Mouse (Mus musculus): Measurements from ENCODE around the gene Trim11. TPM values are rescaled to one million over a fixed set of nuclear protein-coding genes. Genes with fewer than 3 reads are reported as not detected.

The Trim11 gene
- total RNA-seq, 2 experiments from 2014 or later = 26.2 to 29.7 TPM

DNA sequence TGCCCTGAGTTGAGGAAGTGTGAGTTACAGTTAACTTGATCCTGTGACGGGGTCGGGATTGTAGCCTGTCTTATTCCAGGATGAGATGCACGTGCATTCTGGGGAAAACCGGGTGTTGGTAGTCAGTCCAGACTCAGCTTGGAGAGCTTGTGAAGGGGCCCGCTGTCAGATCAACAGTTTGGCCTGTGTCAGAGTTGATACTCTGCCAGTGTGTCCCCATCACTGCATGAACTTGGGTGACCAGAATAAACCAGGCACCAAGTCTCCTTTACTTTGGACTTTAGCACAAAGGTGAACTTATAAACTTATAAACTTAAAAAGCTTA is 775 bp downstream of the Trim11 start:
- no peak for DNase-seq (ENCODE audit: extremely low spot score in 1 of 2, low spot score in 1 of 2)

DNA sequence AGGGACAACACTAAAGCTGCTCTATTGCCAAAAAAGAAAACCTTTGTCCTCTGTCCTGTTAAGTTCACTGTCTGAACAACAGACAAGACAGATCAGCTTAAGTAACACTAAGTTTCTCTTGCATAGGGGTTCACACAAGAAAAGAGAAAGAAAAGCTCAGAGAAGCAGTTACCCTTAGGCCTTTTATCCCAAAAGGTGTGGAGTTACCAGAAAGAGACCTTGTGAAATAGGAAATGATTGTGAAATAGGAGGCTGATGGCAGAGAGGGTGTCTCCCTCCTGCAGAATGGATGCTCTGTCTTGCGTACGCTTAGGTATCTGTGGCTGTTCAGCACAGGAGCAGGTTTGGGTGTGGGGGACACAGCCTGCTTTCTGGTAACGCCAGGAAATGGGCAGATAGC is 1.3 kb downstream of the Trim11 start:
- no peak for DNase-seq (ENCODE audit: extremely low spot score in 1 of 2, low spot score in 1 of 2)

DNA sequence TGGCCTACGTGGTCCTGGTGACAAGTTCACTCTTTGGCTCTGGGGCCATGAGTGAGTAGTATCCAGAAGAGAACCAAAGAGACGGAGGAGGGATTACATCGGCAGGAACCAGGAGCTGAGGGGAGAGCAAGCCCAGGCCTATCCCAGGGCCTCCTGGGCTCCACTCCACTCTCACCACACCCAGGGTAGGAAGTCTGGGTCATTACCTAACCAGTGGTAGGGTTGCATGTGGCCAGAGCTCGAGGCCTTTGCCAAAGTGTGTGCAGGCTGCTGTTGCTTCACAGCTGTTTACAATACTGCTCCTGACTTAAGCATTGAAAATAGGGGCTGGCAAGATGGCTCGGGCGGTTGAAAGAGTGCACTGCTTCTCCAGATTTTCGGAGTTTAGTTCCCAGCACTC is 1.8 kb downstream of the Trim11 start:
- DNase-seq (ENCODE audit: extremely low spot score in 1 of 2, low spot score in 1 of 2) = no peak

DNA sequence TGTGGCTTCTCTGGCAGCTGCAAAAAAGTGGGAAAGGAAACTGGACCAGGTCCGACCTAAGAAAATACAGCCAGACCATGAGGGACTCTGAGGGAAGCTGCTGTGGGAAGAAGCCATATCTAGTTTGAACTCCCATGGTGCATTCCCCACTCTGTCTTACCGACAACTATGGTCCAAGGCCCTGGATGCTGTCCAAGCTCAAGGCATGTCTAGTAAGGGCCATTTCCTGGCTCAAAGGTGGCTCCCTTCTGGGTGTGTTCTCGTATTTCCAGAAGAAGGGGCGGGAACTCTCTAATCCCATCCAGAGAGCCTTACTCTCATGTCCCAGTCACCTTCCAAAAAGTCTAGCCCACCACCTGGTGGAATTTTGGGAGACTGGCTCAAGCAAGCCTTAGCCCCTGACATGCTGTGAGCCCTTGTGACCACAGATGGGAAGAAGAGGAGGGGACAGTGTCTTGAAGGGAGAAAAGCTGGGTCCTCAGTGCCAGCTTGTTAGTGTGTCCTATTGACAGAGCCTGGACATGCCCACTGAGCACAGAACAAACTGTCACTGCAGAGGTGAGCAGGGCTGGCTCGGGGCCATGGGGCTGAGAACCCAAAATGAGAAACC is 2.6 kb downstream of the Trim11 start:
- no peak for DNase-seq (ENCODE audit: extremely low spot score in 1 of 2, low spot score in 1 of 2)

DNA sequence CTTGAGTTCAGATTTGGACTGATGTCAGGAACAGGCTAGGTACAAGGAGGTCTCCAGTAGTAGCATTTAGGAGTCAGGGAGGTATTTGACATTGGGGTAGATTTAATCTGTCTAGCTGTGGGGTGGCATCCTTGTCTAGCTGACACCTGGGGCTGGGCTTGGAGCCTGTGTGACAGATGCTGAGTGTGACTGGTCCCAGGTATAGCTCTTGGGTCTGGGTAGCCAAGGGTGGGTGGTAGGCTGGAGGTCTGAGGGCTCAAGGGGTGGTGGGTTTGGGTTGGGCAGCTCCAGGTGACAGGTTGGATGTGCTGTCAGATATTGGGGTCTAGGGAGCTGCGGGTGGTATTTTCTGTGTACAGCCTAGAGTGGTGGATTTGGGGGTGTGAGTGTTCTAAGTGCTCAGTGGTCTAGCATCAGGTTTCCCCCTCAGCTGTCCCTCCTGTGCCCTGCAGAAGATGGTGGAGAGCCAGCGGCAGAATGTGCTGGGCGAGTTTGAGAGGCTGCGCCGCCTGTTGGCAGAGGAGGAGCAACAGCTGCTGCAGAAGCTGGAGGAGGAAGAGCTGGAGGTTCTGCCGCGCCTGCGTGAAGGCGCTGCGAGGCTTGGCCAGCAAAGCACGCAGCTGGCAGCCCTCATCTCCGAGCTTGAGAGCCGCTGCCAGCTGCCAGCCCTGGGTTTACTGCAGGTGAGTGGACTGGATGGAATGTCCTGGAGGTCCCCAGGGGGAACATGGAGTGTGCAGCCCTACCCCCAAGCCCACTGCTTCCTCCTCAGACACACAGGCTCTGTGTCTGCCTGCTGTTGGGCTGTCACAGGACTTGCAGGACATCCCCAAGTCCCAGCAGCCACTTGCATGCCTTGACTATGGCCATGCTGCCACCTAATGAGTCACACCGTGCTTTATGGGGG is 3.9 kb downstream of the Trim11 start:
- DNase-seq (ENCODE audit: extremely low spot score in 1 of 2, low spot score in 1 of 2) = peak; percentile 53 to 65

DNA sequence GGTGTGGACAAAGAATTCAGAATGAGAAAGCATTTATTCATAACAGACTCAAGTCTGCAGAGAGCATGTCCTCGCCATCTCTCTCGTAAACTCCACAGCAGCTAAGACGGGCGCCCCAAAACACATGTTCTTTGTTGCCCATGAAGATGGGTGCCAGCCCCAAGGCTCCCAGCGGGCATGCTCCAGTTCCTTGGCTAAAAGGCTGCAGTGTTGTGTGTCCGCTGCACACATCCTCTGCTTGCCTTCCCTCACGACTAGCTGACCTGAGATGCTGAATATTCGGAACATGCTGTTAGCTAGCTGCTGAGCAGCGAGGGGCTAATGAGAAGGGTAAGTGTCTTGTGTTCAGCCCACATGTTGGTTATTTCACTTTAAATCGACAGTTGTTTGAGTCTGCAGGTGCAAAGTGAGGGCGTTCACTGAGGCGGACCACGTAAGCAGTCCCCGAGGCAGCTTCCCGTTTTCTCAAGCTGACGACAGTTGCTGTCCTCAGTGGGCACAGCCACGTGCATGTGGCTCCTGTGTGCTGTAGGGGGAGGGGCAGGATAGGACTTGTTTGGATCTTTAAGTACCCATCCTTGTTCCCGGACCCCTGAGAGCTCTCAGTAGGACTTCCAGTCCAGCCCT is 4.7 kb downstream of the Trim11 start:
- no peak for DNase-seq (ENCODE audit: extremely low spot score in 1 of 2, low spot score in 1 of 2)

DNA sequence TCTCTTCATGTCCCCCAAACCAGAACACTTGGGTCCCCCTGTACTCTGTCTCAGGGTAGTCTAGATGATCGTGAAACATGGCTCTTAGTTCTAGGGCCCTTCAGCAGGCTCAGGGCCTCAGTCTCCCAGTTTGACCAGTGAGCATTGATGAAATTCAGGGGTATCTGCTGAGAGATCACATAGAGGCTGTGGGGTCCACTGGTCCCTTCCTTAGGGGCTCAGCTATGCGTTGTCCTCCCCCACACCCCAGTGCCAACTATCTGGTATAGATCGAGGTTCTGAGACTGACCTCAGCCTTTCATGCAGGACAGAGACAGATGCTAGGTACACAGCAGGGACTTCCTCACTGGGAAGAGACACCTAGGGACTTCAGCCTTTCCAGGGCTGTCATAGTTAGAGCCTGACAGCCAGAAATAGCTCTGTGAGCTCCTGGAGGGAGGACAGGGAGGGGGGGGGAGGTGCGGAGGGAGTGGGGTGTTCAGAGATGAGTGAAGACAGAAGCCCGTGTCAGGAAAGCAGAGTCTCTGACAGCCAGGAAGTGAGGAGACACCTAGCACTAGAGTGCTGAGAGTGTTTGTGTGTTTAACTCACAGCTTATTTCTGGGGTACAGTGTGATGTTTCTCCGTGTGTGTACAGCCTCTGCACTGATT is 5.9 kb downstream of the Trim11 start:
- DNase-seq (ENCODE audit: extremely low spot score in 1 of 2, low spot score in 1 of 2) = no peak

DNA sequence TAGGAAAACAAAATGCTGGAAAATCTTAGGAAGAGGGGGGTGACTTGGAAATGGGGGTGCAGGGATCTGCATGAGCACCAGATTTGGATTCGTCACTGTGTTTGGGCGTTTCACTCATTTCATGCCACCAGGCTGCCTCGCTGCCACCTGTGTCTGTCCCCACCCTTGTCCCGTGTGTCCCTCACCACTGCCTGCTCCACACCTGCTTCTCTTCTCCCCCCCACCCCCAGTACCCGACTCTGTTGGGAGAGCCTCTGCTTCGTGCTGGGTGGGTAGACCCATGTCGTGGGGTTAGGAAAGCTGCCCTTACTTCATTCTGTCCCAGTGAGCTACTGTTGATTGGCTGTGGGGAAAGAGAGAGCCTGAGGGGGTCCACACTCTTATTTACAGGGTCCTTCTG is 6.8 kb downstream of the Trim11 start:
- DNase-seq (ENCODE audit: extremely low spot score in 1 of 2, low spot score in 1 of 2) = no peak

DNA sequence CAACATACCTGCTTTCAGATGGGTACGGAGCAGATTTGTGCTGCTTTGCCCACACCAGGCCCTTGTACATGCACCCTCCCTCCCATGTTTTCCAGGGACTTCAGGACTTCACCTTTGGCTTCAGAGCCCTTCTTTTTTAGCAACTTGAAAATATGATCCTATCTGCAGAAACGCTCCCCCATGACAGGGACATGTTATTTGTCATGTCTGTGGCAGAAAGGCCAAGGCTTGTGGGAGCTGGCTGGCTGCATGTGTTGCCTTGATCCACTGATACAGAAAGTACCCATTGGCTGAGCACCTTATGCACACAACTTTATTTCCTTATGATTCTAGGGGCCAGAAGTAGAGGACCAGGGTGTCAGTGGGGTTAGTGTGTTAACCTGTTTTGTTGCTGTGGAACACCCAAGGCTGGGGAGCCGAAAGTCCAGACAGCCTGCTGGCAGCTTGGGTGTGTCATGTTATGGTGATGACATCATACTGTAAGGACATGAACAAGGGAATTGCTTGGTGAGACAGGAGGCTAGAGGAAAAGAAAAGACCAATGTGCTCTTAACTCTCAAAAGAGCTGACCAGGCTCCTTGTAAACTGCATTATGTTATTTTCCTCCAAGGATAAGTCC is 7.5 kb downstream of the Trim11 start:
- no peak for DNase-seq (ENCODE audit: extremely low spot score in 1 of 2, low spot score in 1 of 2)

DNA sequence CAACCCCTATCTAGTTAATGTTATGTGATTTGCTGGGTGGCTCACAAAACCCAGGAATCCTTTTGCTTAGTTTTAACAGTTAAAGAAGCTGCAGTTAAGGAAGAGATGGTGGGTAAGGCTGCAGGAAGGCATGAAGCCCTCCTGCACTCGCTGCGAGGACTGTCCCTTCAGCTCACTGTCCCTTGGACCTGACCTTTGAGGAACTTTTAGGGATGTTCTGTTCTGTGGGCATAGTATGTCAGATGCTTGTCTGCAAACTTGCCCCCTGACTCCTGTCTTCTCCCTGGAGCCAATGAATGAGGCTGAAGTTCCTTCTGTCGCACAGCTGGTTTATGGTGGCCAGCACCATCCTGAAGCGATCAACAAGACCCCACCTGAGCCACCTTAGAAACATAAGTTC is 11.3 kb downstream of the Trim11 start:
- DNase-seq (ENCODE audit: extremely low spot score in 1 of 2, low spot score in 1 of 2) = no peak

DNA sequence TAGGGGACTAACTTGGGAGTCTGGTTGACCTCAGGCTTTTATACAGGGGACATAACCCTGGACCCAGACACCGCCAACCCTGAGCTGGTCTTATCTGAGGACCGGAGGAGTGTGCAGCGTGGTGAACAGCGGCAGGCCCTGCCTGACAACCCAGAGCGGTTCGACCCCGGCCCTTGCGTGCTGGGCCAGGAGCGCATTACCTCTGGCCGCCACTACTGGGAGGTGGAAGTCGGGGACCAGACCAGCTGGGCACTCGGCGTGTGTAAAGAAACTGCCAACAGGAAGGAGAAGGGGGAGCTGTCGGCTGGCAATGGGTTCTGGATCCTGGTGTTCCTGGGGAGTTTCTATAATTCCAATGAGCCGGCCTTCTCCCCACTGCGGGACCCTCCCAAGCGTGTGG is 12.2 kb downstream of the Trim11 start:
- no peak for DNase-seq (ENCODE audit: extremely low spot score in 1 of 2, low spot score in 1 of 2)

DNA sequence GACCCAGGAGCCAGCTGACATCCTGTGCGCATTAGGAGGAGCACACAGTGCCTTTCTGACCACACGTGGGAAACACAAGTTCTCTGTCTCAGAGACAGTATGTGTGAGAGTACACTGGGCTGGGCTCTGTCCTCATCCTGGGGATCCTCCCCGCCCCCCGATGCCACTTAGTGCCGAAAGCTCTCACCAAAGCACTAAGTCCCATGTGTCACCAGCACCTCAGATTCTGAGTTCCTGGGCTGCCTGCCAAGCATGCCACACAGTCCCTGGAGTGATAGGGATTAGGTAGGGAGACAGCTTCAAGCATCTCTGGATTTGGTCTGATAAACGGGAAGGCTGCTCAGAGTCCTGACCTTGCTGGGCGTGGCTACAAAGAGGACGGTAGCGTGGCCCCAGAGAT is 12.9 kb downstream of the Trim11 start:
- no peak for DNase-seq (ENCODE audit: extremely low spot score in 1 of 2, low spot score in 1 of 2)

DNA sequence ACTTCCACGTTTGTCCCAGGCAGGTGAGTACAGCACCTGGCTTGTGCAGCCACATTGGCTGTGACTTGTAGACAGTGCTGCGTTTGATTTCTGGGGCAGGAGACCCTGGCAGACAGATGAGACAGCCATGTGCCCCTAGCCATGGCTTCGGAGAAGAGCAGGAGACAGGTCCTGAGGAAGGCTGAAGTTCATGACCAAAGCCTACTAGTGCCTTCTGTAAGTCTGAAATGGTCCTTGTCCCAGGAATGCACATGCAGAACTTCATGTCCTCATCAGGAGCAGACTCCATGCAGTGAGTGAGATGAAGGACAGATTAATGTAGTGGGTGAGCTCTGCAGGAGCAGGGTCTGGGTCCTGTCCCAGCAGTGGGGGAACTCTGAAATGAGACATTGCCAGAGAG is 14.0 kb downstream of the Trim11 start:
- no peak for DNase-seq (ENCODE audit: extremely low spot score in 1 of 2, low spot score in 1 of 2)

DNA sequence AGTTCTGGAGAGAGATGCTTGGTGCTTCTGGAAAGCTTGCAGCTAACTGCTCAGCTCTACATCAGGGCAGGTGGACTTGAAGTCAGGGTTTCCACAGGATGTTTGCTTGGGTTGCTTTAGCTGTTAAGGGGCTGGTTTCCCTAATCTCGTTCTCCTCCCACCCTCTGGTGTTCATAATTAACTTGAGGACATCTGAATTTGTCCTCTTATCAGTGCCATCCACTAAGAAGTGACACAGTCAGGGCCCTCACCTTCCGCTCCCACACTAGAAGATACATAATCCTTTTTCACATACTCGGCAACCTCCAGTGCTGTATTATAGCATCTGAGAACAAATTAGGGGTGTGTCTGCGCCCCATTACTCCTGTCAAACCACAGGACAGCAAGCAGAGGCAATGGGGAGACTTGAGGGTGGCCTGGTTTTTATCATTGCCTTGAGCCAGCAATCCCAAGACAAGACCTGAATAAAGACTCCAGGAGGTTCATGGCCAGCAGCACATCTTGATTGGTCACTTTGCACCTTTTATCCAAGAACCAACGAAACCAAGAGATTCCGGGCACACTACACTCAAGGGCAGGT is 15.3 kb downstream of the Trim11 start:
- no peak for DNase-seq (ENCODE audit: extremely low spot score in 1 of 2, low spot score in 1 of 2)

DNA sequence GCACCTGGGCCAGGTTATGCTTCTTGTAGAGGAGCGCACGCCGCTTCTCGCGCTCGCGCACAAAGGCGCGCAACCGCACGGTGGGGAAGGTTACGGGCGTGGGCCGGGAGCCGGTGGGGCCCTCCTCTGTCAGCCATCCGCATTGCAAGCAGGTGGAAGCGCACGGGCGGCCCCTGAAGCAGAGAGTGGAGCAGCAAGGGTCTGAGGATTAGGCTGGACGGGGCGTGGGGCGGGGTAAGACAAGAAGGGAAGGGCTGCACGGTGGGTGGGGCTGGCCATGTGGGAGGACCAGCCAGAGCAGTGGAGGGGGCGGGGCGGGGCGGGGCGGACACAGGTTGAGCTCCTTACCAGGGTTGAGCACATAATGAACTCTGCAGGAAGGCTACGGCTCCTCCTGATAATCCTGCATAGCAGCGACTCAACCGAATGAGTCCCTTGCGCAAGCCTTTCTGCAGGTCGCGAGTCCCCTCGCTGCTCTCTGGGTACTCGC is 16.5 kb downstream of the Trim11 start:
- DNase-seq (ENCODE audit: extremely low spot score in 1 of 2, low spot score in 1 of 2) = no peak

DNA sequence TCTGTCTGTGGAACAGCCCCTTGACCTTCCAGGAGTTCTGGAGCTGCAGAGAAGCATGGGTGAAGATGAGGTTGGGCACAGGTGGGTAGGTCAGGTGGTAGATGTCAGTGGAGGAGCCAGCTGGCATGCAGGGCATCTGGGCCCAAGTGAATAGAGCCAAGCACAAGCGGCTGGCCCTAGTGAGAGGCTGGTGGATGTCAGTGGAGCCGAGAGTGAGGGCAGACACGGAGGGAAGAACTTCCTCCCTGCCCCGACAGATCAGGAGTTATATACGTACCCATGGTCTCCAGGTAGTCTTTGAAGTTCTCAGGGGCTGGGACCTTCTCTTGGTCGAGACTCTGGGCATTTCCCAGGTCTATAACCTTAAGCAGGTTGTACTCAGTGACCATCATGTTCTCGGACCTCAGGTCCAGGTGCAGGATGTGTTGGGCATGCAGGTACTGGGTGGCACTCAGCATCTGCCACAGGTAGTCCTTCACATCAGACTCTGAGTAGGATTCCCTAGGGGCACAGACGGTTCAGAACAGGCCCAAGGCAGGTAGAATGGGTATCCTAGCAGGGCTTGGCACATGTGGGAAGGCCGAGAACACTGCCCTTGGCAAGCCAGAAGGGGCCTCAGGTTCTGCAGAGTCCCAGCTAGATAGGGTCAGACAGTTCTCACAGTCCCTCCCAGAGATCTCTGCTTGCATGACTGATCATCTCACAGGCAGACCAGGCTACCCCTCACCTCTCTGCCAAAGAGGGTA is 17.3 kb downstream of the Trim11 start:
- DNase-seq (ENCODE audit: extremely low spot score in 1 of 2, low spot score in 1 of 2) = no peak

DNA sequence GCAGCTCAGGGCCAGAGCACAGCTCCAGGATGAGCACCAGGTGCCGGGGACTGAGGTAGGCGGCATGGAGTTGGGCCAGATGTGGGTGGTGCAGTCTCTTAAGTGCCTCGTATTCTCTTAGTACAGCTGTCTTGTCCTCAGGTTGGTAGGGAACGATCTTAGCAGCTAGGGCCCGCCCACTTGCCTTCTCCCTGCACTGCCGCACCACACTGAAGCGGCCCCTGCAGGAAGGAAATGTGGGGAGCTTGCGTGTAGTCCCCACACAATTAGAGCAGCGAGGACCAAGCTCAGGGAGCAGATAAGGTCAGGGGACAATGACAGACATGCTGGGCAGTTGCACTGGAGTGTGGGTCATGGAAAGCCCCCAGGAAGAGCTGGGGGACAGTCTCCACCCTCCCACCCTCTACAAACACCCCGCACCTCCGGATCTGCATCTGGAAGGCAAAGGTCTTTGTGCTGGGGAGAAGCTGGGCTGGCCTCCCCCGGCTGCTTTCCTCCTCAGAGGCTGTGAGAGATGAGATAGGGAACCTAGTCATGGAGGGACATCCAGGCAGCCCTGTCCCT is 18.0 kb downstream of the Trim11 start:
- DNase-seq (ENCODE audit: extremely low spot score in 1 of 2, low spot score in 1 of 2) = no peak

DNA sequence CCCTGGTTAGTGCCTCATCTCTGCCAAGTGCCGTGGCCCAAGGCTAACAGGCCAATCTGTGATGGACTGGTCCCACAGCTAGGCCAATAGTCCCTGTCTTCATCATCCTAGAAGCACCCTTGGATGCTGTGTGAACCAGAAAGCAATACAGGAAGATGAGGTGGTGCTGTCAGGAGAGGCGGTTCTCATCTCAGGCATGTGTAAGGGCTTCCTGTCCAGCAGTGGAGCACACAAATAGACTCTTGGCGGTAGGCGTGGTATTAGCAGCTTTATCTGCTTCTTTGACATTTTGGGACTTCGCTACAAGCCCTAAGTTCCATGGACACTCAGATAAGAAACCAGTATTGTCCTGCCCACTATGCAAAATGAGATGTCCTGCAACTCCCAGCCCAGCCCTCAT is 19.6 kb downstream of the Trim11 start:
- DNase-seq (ENCODE audit: extremely low spot score in 1 of 2, low spot score in 1 of 2) = no peak

DNA sequence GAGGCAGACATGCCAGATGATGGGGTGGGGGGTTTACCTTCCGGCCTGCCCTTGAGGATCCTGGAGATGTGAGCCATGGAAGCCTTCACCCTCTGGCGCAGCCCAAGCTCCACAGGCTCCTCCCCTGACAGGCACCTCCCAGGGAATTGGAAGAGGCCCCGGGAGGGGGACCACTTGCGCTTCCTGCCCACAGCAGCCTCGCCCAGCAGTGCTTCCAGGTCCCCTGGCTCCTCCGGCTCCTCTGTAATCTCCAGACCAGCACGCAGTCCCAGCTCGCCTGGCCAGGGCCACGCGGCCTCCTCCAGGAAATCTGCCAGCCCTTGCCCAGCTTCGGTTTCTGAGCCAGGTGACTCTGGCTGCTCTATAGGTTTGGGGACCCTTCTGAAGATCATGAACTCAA is 21.3 kb downstream of the Trim11 start:
- no peak for DNase-seq (ENCODE audit: extremely low spot score in 1 of 2, low spot score in 1 of 2)
